Mouse (Mus musculus) heart, adult 2 months (tissue): ENCODE measurements at regions not wholly inside any gene's neighbourhood (a gene's known extent, or its start where the extent isn't known, plus 50 kb on each side); places are given as distances from the start of the nearest gene placed in this dataset.
"Not testable (repeated sequence)": the region's sequence is repeated elsewhere in the genome, so short reads cannot be mapped to it uniquely, and the experiment has no call there.

Experiments used
- DNase-seq, 2 experiments: peaks; one replicate each; pipeline ENCODE4 v3.0.0; 2021
- H3K27ac ChIP-seq: fragments of 200-600 bp; 2 replicates; pipeline ENCODE4 v1.8.1; 2022
- H3K27me3 ChIP-seq: fragments of 200-500 bp; 2 replicates; pipeline ENCODE4 v1.6.1; 2012; ENCODE audit warnings: mild to moderate bottlenecking, low read length, inconsistent platforms, mixed read lengths; ENCODE audit not compliant: control insufficient read depth, insufficient read depth
- H3K36me3 ChIP-seq: fragments of 200-500 bp; 2 replicates; pipeline ENCODE4 v1.6.1; 2012; ENCODE audit warnings: low read length, inconsistent platforms; ENCODE audit not compliant: control insufficient read depth, insufficient read depth
- H3K4me1 ChIP-seq: fragments of 200-500 bp; 2 replicates; pipeline ENCODE4 v1.6.1; 2011; ENCODE audit warnings: low read length; ENCODE audit not compliant: control insufficient read depth, insufficient read depth
- H3K4me3 ChIP-seq: fragments of 200-600 bp; 2 replicates; pipeline ENCODE4 v1.8.1; 2022
- H3K79me2 ChIP-seq: fragments of 200-500 bp; replicated peaks from 2 replicates; pipeline ENCODE4 v1.6.1; 2012; ENCODE audit warnings: mild to moderate bottlenecking, inconsistent platforms, low read length, moderate library complexity, mixed read lengths; ENCODE audit not compliant: control insufficient read depth, insufficient read depth
- H3K9ac ChIP-seq: fragments of 200-500 bp; 2 replicates; pipeline ENCODE4 v1.6.1; 2012; ENCODE audit warnings: low read depth, mild to moderate bottlenecking, control low read depth, inconsistent platforms, low read length, mixed read lengths
- CTCF ChIP-seq: fragments of 200-600 bp; IDR thresholded peaks from 2 replicates; pipeline ENCODE4 v1.8.1; 2022; ENCODE audit warnings: antibody characterized with exemption, mild to moderate bottlenecking, moderate library complexity
- EP300 ChIP-seq: fragments of 200-500 bp; IDR thresholded peaks from 2 replicates; pipeline ENCODE4 v1.6.1; 2011; ENCODE audit warnings: low read depth, low read length, control low read depth; ENCODE audit not compliant: insufficient read depth
- POLR2A ChIP-seq: fragments of 200-500 bp; IDR thresholded peaks from 2 replicates; pipeline ENCODE4 v1.6.1; 2011; ENCODE audit warnings: mild to moderate bottlenecking, low read depth, low read length, control low read depth; ENCODE audit not compliant: insufficient read depth
- WGBS: fragments of 180-500 bp; shearing (Covaris S2); methylation state at CpG from one replicate; pipeline ENCODE4 v1.1.7; 2018; 5-methylcytosine and 5-hydroxymethylcytosine counted together
- intact Hi-C: fragments of 180-260 bp; cut with DNase I; formaldehyde crosslinking; loops from one replicate; pipeline ENCODE4 v1.15.1; 2025

DNA sequence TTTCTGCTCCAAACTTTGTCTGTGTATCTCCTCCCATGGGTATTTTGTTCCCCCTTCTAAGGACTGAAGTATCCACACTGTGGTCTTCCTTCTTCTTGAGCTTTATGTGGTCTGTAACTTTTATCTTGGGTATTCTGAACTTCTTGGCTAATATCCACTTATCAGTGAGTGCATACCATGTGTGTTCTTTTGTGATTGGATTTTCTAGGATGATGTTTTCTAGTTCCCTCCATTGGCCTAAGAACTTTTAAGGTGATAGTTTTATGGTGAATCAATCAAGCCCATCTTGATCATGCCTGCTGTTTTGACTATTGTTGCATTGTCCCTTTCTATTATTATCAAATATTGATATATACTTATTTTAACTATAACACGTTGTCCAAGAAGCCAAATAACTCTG, 779.4 kb upstream of the Tpm3-rs7 start:
- H3K9ac ChIP-seq, DNase-seq, intact Hi-C loops, H3K27me3 ChIP-seq, H3K36me3 ChIP-seq, H3K4me3 ChIP-seq, H3K4me1 ChIP-seq, H3K27ac ChIP-seq, H3K79me2 ChIP-seq: not testable (repeated sequence)
- WGBS = 53% methylated on average over 1 of the region's 1 CpGs

DNA sequence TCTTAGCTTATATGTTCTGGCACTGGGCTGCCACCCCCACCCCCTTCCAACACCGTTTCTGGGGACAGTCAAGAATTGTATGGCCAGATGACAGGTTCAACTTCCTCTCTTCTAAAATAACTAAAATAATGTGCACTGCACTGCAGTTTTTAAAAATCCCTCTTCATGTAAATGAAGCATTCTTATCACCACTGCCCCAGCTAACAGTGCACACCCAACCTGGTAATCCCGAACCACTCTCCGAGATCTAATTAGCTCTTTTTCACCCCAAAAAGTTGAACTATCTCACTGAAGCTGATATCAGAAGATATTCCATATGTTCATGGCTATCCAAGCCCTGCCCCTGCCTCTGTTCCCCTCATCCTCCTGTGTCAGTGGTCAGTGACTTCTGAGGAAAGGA, 778.5 kb upstream of the Tpm3-rs7 start:
- no peaks in the 10 kb centered on the region for H3K36me3 ChIP-seq
- no peak overlapping the region for H3K9ac ChIP-seq
- WGBS = 48% methylated on average over 3 of the region's 3 CpGs
- no peaks in the 10 kb centered on the region for H3K4me1 ChIP-seq
- H3K79me2 ChIP-seq = no peaks in the 10 kb centered on the region
- no peaks in the 10 kb centered on the region for H3K27me3 ChIP-seq
- TF ChIP-seq EP300 = no peak
- TF ChIP-seq CTCF = no peak
- H3K27ac ChIP-seq = no peak overlapping the region
- intact Hi-C loops = no loop called here
- DNase-seq = no peak
- H3K4me3 ChIP-seq = no peak overlapping the region

DNA sequence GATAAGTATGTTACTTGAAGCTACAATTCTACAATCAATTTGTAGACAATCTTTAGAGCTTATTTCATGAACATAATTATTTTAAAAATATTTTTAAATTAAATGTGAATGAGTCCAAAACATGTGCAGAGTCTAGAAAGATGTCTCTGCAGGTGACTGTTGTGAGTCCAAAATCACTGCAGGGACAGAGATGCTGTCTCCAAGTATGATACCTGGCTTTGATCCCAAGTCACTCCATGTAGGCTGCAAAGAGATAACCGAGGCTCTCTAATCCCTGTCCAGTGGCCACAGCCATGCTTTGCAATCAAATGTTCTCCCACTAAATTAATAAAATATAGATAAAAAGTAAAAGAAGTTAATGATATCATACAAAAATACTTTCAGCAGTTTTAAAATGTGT, 772.1 kb upstream of the Tpm3-rs7 start:
- TF ChIP-seq EP300 (no peak), CTCF (no peak), POLR2A (no peak)
- no peak overlapping the region for H3K27ac ChIP-seq
- 40% methylated on average over 1 of the region's 1 CpGs for WGBS
- H3K27me3 ChIP-seq = no peaks in the 10 kb centered on the region
- no peaks in the 10 kb centered on the region for H3K4me1 ChIP-seq
- H3K4me3 ChIP-seq = no peak overlapping the region
- no peaks in the 10 kb centered on the region for H3K36me3 ChIP-seq
- H3K79me2 ChIP-seq = no peaks in the 10 kb centered on the region
- no peak overlapping the region for H3K9ac ChIP-seq
- no peak for DNase-seq
- intact Hi-C loops = no loop called here

DNA sequence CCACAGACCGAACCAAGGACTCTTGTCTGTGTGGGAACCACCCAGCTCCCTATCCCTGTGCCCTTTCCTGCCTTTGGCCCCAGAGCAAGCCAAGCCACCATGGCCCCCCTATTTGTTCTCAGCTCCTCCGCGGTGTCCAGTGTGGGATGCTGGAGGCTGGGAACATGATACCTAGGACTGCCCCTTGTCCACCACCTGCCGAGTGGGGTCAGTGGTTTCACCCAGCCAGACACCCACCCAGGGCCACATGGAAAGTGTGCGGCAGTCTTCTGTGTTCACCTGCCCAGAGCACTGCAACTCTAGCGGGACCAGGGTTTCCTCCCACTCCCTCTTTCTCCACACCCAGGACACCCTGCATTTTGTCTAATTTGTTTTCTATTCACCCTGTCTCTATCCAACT, 765.6 kb upstream of the Tpm3-rs7 start:
- Histone ChIP-seq H3K27me3 (no peaks in the 10 kb centered on the region), H3K79me2 (no peaks in the 10 kb centered on the region), H3K27ac (no peak overlapping the region), H3K4me1 (no peaks in the 10 kb centered on the region), H3K9ac (no peak overlapping the region), H3K4me3 (no peak overlapping the region), H3K36me3 (no peaks in the 10 kb centered on the region)
- intact Hi-C loops = no loop called here
- 88% methylated on average over 6 of the region's 6 CpGs for WGBS
- no peak for DNase-seq
- no peak for TF ChIP-seq CTCF
- TF ChIP-seq EP300 = no peak
- no peak for TF ChIP-seq POLR2A

DNA sequence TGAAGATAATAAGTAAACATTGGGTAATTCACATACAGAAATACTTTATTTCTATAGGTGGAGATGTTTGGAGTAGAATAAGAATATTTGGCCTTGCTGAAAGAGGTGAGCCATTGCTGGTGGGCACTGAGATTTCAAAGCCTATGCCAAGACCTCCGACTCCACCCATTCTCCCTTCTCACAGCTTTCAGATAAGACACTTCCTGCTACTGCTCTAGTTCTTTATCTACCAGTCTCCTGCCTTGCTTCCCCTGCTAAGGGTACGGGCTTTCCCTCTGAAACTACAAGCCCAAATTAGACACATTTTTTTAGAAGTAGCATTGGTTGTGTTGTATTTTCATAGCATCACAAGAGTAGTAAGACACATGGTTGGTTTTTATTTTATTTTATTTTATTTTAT, 752.2 kb upstream of the Tpm3-rs7 start:
- H3K79me2 ChIP-seq = no peaks in the 10 kb centered on the region
- no peaks in the 10 kb centered on the region for H3K4me1 ChIP-seq
- no peak for DNase-seq
- 14% methylated on average over 2 of the region's 2 CpGs for WGBS
- intact Hi-C loops = no loop called here
- TF ChIP-seq EP300 = no peak
- no peak for TF ChIP-seq CTCF
- TF ChIP-seq POLR2A = no peak
- H3K27me3 ChIP-seq = no peaks in the 10 kb centered on the region
- H3K9ac ChIP-seq = no peak overlapping the region
- H3K36me3 ChIP-seq = no peaks in the 10 kb centered on the region
- no peak overlapping the region for H3K4me3 ChIP-seq
- no peak overlapping the region for H3K27ac ChIP-seq

DNA sequence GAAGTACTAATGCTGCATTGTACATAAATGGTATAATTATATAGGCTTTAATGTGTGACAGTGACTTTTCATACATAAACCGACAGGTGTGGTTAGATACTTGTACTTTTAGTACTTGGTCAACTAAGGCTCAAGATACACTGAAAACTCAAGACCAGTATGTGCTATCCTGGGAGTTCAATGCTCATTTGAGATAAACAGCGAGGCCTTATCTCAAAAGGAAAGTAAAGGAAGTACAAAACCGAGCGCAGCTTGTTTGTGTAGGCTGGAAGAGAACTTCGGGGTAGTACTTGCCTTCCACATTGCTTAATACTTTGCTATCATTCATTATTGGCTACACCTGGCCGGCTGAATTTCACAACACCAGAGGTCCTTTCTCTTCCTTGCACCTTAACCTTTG, 719.7 kb upstream of the Tpm3-rs7 start:
- H3K4me1 ChIP-seq = no peaks in the 10 kb centered on the region
- no peak for DNase-seq
- no peak overlapping the region for H3K27ac ChIP-seq
- no peaks in the 10 kb centered on the region for H3K79me2 ChIP-seq
- intact Hi-C loops = loop anchor here (1.0 kb wide), 1 partner anchor 10 kb away; no protein-coding TSS in a partner anchor
- no peaks in the 10 kb centered on the region for H3K27me3 ChIP-seq
- H3K9ac ChIP-seq = no peak overlapping the region
- TF ChIP-seq POLR2A = no peak
- TF ChIP-seq CTCF = no peak
- TF ChIP-seq EP300 = no peak
- no peak overlapping the region for H3K4me3 ChIP-seq
- no peaks in the 10 kb centered on the region for H3K36me3 ChIP-seq
- WGBS = 40% methylated on average over 6 of the region's 6 CpGs

DNA sequence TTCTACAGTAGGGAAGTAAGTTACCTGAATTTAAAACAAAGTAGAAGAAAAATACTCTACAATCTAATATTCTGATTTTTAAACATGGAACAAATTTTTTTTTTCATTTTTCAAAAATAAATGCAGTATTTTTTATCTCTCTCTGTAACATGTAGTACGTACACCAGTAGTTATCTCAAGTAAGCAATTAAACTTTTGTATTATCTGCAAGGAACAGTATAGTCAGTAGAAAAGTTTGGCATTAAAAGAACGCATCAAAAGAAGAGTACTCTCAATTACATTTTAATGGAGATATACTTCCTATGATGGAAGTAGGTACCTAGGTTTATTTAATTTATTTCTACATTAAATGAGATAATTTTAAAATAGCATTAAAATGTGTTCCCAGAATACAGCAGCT, 693.7 kb upstream of the Tpm3-rs7 start:
- DNase-seq = no peak
- TF ChIP-seq EP300 (no peak), POLR2A (no peak), CTCF (no peak)
- intact Hi-C loops = no loop called here

More for the DNA sequence above, 693.7 kb upstream of the Tpm3-rs7 start:
- H3K36me3 ChIP-seq = no peaks in the 10 kb centered on the region
- H3K4me1 ChIP-seq = no peaks in the 10 kb centered on the region
- H3K27me3 ChIP-seq = no peaks in the 10 kb centered on the region
- no peak overlapping the region for H3K4me3 ChIP-seq
- no peak overlapping the region for H3K9ac ChIP-seq
- no peaks in the 10 kb centered on the region for H3K79me2 ChIP-seq
- no peak overlapping the region for H3K27ac ChIP-seq
- 78% methylated on average over 2 of the region's 2 CpGs for WGBS
